Mouse (Mus musculus) layer of hippocampus, adult 9-11 months (tissue): ENCODE measurements around the gene Nek7.
A peak's percentile ranks its signal among the peaks of the same experiment; 100 is the strongest.

Experiments
- DNase-seq: peaks from one replicate; pipeline ENCODE4 v3.0.0; 2022

Gene Nek7

GRCm38 (mm10) chr1:138568434-138569232, 51.3 kb downstream of the Nek7 start:
- DNase-seq = peak; percentile 51

- no peak for DNase-seq
Measured at GRCm38 (mm10) chr1:138567946-138568345, 52.0 kb downstream of the Nek7 start.

DNA sequence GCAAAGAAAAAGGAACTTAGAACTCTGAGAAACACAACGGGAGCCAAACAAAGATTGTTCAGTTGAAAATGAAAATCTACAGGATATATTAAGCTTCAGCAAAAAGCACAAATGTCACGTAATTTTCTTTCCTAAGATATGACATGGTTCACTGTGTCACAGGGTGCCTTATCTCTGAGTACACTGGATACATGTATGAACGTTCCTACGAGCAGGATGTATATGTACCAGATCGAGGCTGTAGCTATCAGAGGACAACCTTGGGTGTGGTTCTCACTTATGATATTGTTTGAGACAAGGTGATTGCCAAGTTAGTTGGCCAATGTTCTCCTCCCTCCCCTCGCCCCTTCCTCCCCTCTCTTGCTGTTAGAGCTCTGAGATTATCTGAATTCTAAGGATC, 55.3 kb downstream of the Nek7 start:
- no peak for DNase-seq

- DNase-seq = peak; percentile 82
Measured at GRCm38 (mm10) chr1:138560733-138561132, 59.2 kb downstream of the Nek7 start.

DNA sequence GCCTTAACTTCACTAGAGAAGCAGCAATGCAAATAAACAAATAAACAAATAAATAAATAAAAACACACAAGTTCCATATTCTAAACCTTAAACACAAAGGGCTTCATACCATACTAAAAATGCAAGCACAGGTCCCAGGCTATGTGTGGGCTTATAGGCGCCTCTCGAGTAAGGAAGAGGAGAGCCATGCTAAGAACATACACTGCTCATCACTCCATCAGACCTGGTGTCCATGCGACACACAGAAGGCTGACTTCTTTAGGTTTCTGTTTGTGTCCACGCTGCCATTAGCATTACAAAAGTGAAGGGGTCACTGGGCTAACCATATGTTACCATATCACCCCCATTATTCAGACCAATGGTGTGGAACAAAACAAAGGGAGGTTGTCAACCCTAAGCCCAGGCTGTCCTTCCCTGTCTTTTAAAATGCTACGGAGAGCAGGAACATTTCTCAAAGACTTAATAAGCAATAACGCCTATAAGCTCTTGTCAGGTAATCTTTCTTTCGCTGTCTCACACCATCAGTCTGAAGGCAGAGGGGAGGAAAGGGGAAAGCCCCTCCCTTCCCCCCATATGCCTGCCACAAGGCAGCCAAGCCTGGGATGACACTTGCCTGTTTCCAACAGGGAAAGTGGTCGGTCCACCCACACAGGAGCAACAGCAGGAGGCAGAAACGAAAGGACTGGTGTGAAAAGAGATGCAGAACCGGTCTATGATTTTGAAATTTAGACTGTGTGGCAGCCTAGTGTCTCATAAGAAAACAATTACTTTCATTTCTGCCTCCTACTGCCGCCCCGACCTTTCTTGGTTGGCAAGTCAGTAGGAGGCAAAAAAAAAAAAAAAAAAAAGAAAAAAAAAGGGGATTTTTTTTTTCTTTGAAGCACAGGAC, 60.5 kb downstream of the Nek7 start:
- DNase-seq = no peak

DNA sequence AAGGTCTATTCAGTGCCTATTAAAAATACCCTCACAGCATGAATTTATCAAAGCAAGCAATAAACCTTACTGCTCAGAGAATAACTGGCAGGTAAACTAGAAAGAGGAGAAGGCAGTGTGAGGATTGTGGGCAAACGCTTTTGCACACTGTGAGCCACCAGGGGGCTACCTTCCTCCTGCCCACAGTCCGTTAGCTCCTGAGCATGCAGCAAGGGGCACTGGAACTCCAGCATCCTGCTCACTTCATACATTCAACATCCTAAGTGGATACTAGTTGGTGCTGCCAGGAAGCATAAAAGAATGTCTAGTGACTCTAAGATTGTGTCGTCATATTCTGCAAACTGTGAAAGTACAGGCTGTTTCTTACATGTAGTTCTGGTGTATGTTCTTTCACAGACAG, 61.6 kb downstream of the Nek7 start:
- DNase-seq = no peak

GRCm38 (mm10) chr1:138554926-138555325, 65.0 kb downstream of the Nek7 start:
- DNase-seq = no peak

DNA sequence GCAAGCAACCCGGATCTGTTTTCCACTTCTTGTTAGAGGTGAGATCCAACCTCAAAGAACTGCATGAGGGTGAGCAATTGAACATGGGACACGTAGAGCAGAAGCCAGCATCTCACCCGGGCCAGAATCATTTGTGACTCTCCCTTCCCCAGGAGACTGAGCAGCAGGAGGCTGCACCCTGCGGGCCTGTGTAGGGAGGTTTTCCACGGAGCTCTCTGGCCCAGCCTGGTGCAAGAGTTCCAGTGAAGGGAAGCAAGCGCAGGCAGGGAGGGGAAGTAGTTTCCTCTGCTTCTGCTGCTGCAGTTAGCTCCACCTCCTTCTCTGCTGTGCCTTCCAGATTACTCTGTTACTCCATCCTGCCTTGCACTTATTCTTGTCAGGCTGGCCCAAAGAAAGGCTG, 69.8 kb downstream of the Nek7 start:
- DNase-seq = no peak

- DNase-seq = no peak
Measured at GRCm38 (mm10) chr1:138542170-138542515, 77.8 kb downstream of the Nek7 start.

- DNase-seq = no peak
Measured at GRCm38 (mm10) chr1:138541495-138542169, 78.3 kb downstream of the Nek7 start.

GRCm38 (mm10) chr1:138539713-138540112, 80.2 kb downstream of the Nek7 start:
- DNase-seq = no peak

DNA sequence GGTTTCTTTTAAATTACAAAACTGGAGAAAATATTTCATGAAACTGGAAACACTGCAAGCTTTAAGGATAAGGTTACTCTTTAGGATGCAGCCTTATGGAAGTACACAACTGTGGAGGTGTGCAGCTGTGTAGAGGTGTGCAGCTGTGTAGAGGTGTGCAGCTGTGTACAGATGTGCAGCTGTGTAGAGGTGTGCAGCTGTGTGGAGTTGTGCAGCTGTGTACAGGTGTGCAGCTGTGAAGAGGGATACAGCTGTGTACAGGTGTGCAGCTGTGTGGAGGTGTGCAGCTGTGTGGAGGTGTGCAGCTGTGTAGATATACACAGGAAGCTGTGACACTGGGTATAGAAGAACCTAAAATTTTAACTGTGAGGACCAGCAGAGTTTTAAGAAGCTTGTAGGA, 81.7 kb downstream of the Nek7 start:
- no peak for DNase-seq

DNA sequence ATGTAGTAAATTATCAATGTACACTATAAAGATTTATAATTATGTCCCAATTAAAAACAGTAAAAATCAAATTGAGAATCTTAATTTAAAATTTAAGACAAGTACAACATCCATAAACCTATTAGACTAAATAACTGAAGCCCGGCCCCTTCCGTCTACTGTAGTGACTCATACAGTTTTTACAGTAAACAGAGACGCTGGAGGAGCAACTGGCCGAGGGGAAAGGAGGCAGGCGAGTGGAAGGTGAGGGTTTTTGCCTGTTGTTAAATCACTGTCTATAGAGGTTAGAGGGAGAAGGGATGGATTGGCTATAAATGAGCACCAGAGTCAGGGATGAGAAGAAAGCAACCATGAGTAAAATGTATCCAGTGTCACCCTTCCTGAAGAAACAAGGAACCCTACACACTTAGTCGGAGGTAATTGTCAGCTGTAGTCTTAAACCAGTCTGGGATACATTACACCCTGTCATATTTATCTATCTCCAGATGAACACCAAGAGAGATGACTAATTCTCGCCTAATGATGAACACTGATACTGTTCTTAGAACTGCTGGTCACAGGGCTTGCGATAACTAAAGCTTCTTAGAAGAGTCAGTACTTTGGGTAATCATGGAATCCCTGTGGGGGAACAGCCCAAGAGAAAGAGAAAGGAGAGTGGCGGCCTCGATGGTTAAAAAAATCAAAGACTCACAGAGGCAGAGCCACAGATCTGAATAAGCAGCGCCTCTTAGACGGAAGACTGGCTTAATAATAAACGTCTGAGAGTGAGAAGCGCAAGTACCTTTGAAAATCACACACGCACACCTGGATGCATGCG, 84.0 kb downstream of the Nek7 start:
- DNase-seq = no peak

GRCm38 (mm10) chr1:138530604-138531003, 89.3 kb downstream of the Nek7 start:
- DNase-seq = no peak

DNA sequence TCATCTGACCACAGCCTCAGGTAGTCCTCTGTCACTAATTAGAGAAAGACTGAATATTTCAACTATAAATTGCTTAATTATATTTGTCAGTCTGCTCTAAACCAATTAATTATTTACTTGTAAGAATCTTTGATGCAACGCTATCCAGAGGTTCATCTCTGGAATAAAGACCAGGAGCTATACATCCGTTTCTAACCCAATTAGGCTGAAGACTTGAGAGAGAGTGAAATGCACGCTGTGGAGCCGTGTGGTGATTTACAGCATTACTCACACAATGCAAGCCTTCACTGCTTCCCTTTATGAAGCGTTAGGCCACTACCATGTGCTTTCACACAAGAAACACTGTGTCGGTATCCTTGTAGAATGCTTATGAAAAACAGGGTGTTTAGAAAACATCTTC, 96.0 kb downstream of the Nek7 start:
- no peak for DNase-seq

- no peak for DNase-seq
Measured at GRCm38 (mm10) chr1:138518235-138518634, 101.7 kb downstream of the Nek7 start.

- DNase-seq = no peak
Measured at GRCm38 (mm10) chr1:138517360-138518099, 102.4 kb downstream of the Nek7 start.

DNA sequence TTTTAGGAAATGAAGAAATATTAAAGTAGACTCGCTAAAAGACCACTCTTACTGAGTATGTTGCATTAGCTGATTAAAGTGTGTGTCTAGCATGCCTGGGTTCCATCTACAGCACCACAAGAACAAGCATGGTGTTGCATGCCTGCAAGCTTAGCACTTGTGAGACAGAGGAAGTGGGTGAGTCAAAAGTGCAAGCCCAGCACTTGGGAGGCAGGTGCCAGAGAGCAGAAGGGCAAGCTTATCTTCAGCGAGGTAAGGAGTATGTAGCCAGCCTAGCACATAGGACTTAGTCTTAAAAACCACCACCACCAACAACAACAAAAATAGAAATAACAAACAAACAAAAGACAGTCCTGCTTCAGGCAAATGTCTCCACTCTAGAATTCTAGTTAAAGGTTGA, 103.0 kb downstream of the Nek7 start:
- DNase-seq = no peak

DNA sequence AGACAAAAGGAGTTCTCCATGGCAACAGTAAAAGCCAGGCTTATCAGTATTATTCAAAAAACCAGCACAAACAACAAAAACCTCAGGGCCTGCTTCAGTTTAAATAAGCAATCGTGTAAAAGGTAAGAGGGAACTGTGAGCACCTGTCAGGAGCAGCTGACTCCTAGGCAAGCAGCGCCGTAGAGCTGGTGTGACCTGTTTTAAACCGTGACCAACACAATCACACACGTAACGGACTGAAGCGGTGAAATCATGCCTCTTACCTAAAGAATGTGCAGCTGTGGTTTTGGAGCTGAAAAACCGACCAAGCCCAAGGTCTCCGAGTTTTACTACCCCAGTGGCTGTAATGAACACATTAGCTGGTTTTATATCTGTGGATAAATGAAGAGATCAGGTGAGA, 104.6 kb downstream of the Nek7 start:
- no peak for DNase-seq

- DNase-seq = no peak
Measured at GRCm38 (mm10) chr1:138513982-138514381, 106.0 kb downstream of the Nek7 start.

- DNase-seq = no peak
Measured at GRCm38 (mm10) chr1:138510566-138510965, 109.4 kb downstream of the Nek7 start.

DNA sequence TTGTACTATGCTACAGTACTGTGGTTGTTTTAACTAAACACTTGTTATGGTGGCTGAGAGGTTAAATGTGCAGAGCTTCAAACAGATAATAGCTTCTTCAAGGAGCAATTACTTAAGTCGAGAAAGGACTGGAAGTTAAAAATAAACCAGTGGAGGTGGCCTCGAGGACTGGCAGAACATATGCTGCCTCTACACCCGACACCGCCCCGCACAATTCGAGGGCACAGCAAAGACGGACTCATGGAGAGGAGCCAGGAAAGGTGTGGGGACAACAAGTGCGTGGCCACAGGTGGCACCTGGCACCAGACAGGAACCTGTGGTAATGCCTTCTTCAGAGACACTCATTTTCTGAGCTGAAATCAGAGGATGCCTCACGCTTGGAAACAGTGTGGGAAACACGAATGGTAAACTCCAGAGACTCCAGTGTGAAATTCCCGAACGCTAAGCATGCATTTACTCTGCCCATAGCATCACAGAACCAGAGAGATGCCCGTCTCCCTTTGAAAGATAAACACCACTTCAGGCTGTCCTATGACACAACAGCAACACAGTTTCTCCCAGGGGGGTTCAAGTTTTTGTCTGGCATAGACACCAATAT, 112.4 kb downstream of the Nek7 start:
- DNase-seq = no peak
